Mouse (Mus musculus) ES-E14 (cell line): ENCODE measurements at regions not wholly inside any gene's neighbourhood (a gene's known extent, or its start where the extent isn't known, plus 50 kb on each side); places are given as distances from the start of the nearest gene placed in this dataset.

Experiments
- CHD2 ChIP-seq: IDR thresholded peaks from 2 replicates; pipeline ENCODE4 v1.6.1; 2014; ENCODE audit warnings: mild to moderate bottlenecking, low read depth, low read length, inconsistent platforms
- HCFC1 ChIP-seq: IDR thresholded peaks from 2 replicates; pipeline ENCODE4 v1.6.1; 2012; ENCODE audit warnings: low read length, inconsistent platforms, borderline replicate concordance; ENCODE audit not compliant: insufficient read depth
- MAFK ChIP-seq: IDR thresholded peaks from 2 replicates; pipeline ENCODE4 v1.6.1; 2014; ENCODE audit warnings: mild to moderate bottlenecking, low read depth, low read length, inconsistent platforms; ENCODE audit not compliant: insufficient read depth
- ZC3H11A ChIP-seq: IDR thresholded peaks from 2 replicates; pipeline ENCODE4 v1.6.1; 2012; ENCODE audit warnings: low read depth, mild to moderate bottlenecking, inconsistent platforms, low read length, borderline replicate concordance

DNA sequence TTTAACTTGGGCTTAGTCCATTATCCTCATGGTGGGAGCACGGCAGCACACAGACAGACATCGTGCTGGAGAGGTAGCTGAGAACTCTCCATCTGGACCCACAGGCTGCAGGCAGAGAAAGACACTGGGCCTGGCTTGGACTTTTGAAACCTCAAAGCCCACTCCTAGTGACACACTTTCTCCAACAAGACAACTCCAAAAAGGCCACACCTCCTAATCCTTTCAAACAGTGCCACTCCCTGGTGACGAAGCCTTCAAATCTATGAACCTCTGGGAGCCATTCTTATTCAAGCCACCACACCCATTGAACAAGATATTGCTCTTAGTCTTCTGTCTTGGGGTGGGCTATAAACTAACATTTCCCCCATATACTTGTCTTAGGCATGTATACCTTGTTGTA is 59.2 kb upstream of the Ampd3 start:
- TF ChIP-seq ZC3H11A, result no peak
- TF ChIP-seq MAFK, result no peak
- no peak for TF ChIP-seq CHD2
- TF ChIP-seq HCFC1, result no peak
